Mouse (Mus musculus) monocyte, adult 2 months (primary cell): ENCODE results near the gene Cyb561d2.
A peak's percentile ranks its signal among the peaks of the same experiment; 100 is the strongest.

ENCODE experiments used
- DNase-seq, 2 experiments: peaks; one replicate each; pipeline ENCODE4 v3.0.0; 2022; ENCODE audit warnings: low spot score in 2 of 2, low read depth in 1 of 2

Gene Cyb561d2

GRCm38 (mm10) chr9:107550491-107551116, 8.6 kb upstream of the Cyb561d2 start:
- DNase-seq, result no peak

GRCm38 (mm10) chr9:107549297-107550074, 7.5 kb upstream of the Cyb561d2 start:
- DNase-seq, result no peak

GRCm38 (mm10) chr9:107548820-107549219, 6.8 kb upstream of the Cyb561d2 start:
- DNase-seq, result no peak

- no peak for DNase-seq
These were observed 6.0 kb upstream of the Cyb561d2 start for GRCm38 (mm10) chr9:107547957-107548356.

- peak; percentile 55 to 60 for DNase-seq
These were observed 5.0 kb upstream of the Cyb561d2 start, which contains the start of gene Zmynd10 for GRCm38 (mm10) chr9:107547026-107547425. Zmynd10 (plus strand) TSS chr9:107547298.

GRCm38 (mm10) chr9:107545602-107546001, 3.6 kb upstream of the Cyb561d2 start:
- peak in 1 of 2 experiments; percentile 58 for DNase-seq

- DNase-seq, result no peak
These were observed 3.2 kb upstream of the Cyb561d2 start for GRCm38 (mm10) chr9:107545199-107545598.

- no peak for DNase-seq
These were observed 2.7 kb upstream of the Cyb561d2 start for GRCm38 (mm10) chr9:107544729-107545128.

GRCm38 (mm10) chr9:107544196-107544700, 2.3 kb upstream of the Cyb561d2 start:
- no peak for DNase-seq

- no peak for DNase-seq
These were observed 1.3 kb upstream of the Cyb561d2 start for GRCm38 (mm10) chr9:107543299-107543698.

- no peak for DNase-seq
These were observed 728 bp upstream of the Cyb561d2 start for GRCm38 (mm10) chr9:107542721-107543120.

- DNase-seq, result no peak
These were observed 326 bp upstream of the Cyb561d2 start for GRCm38 (mm10) chr9:107542352-107542686.

GRCm38 (mm10) chr9:107541005-107541404, 988 bp downstream of the Cyb561d2 start:
- DNase-seq, result no peak

GRCm38 (mm10) chr9:107540420-107540819, 1.6 kb downstream of the Cyb561d2 start:
- no peak for DNase-seq

GRCm38 (mm10) chr9:107539940-107540339, 2.1 kb downstream of the Cyb561d2 start:
- no peak for DNase-seq

- no peak for DNase-seq
These were observed 3.3 kb downstream of the Cyb561d2 start for GRCm38 (mm10) chr9:107538711-107539110.

GRCm38 (mm10) chr9:107538231-107538630, 3.8 kb downstream of the Cyb561d2 start:
- DNase-seq, result no peak

- no peak for DNase-seq
These were observed 7.4 kb downstream of the Cyb561d2 start for GRCm38 (mm10) chr9:107534408-107535202.

GRCm38 (mm10) chr9:107533791-107534407, 8.1 kb downstream of the Cyb561d2 start, which contains the start of gene Tmem115:
Tmem115 (plus strand) TSS chr9:107533945.
- DNase-seq, result peak; percentile 74 to 76

- peak in 1 of 2 experiments; percentile 58 for DNase-seq
These were observed 15.6 kb downstream of the Cyb561d2 start for GRCm38 (mm10) chr9:107526198-107527026.
